Comparison of ENCODE assay signal across 8 mouse cellular contexts in genomic region chr3:27782056-27782765, GRCm38 (mm10).
A peak's percentile ranks its signal among the peaks of the same experiment; 100 is the strongest.
DNase-seq lines count a peak whose midpoint lies in the region; ATAC-seq and TF ChIP-seq lines count a peak whose summit lies in the region.

No protein-coding gene starts in this region.

- no peak for TF ChIP-seq CTCF in left cerebral cortex, adult 2 months (IDR thresholded peaks at IDR 0.05)

- no peak for DNase-seq in kidney, postnatal 4 days
- DNase-seq in left cerebral cortex, adult 2 months (ENCODE audit: extremely low spot score in 1 of 2, low spot score in 2 of 2) = peak in 1 of 2 experiments; percentile 39
- no peak for DNase-seq in c-Kit-positive CD71-positive TER-119-positive erythroid progenitor cells, embryonic 14.5 days (ENCODE audit: low spot score)
- DNase-seq in gastrocnemius, postnatal 36 days = no peak
- DNase-seq in lung, postnatal 10 days = no peak

- H3K4me1 ChIP-seq in kidney, embryonic 15.5 days = peaks cover 6% of the 10 kb centered on the region; the same call in 1 of the 2 replicates
- peaks cover 43% of the 10 kb centered on the region for H3K4me1 ChIP-seq in forebrain, embryonic 12.5 days
- peaks cover 31% of the 10 kb centered on the region for H3K4me1 ChIP-seq in neural tube, embryonic 15.5 days

- no peak overlapping the region for H3K9ac ChIP-seq in kidney, embryonic 15.5 days
- H3K9ac ChIP-seq in forebrain, embryonic 12.5 days = no peak overlapping the region
- no peak overlapping the region for H3K9ac ChIP-seq in neural tube, embryonic 15.5 days (replicated peaks)

- H3K27me3 ChIP-seq in kidney, embryonic 15.5 days = no peaks in the 10 kb centered on the region
- no peaks in the 10 kb centered on the region for H3K27me3 ChIP-seq in forebrain, embryonic 12.5 days
- no peaks in the 10 kb centered on the region for H3K27me3 ChIP-seq in neural tube, embryonic 15.5 days (replicated peaks)

- peak overlapping the region; percentile 27; the same call in 1 of the 2 replicates for H3K4me2 ChIP-seq in kidney, embryonic 15.5 days
- H3K4me2 ChIP-seq in forebrain, embryonic 12.5 days = peak overlapping the region; percentile 36
- peak overlapping the region; percentile 26 for H3K4me2 ChIP-seq in neural tube, embryonic 15.5 days

- intact Hi-C loops in left cerebral cortex, adult 2 months (cut with DNase I) = no loop called here
- intact Hi-C loops in gastrocnemius, postnatal 36 days (cut with DNase I) = no loop called here

- no peak overlapping the region for H3K4me3 ChIP-seq in kidney, embryonic 15.5 days (replicated peaks)
- no peak overlapping the region for H3K4me3 ChIP-seq in forebrain, embryonic 12.5 days (replicated peaks)
- H3K4me3 ChIP-seq in left cerebral cortex, adult 2 months = no peak overlapping the region
- H3K4me3 ChIP-seq in neural tube, embryonic 15.5 days (replicated peaks) = no peak overlapping the region

- no peaks in the 10 kb centered on the region for H3K36me3 ChIP-seq in kidney, embryonic 15.5 days
- no peaks in the 10 kb centered on the region for H3K36me3 ChIP-seq in forebrain, embryonic 12.5 days (replicated peaks)
- no peaks in the 10 kb centered on the region for H3K36me3 ChIP-seq in neural tube, embryonic 15.5 days

- H3K27ac ChIP-seq in kidney, embryonic 15.5 days = no peak overlapping the region
- H3K27ac ChIP-seq in forebrain, embryonic 12.5 days = peak overlapping the region; percentile 36; the same call in 1 of the 2 replicates
- H3K27ac ChIP-seq in left cerebral cortex, adult 2 months = peak overlapping the region; percentile 78
- peak overlapping the region; percentile 52 for H3K27ac ChIP-seq in neural tube, embryonic 15.5 days (replicated peaks)

- no peaks in the 10 kb centered on the region for H3K9me3 ChIP-seq in kidney, embryonic 15.5 days (replicated peaks)
- H3K9me3 ChIP-seq in forebrain, embryonic 12.5 days = no peaks in the 10 kb centered on the region
- H3K9me3 ChIP-seq in neural tube, embryonic 15.5 days (replicated peaks) = no peaks in the 10 kb centered on the region

- ATAC-seq in kidney, embryonic 15.5 days (replicated peaks; ENCODE audit: low FRiP score) = peak; percentile 60; the same call in 1 of the 2 replicates
- peak; percentile 60 for ATAC-seq in forebrain, embryonic 12.5 days (ENCODE audit: low FRiP score)
- ATAC-seq in neural tube, embryonic 15.5 days (ENCODE audit: low FRiP score) = peak; percentile 62; the same call in 1 of the 2 replicates

- WGBS in kidney, embryonic 15.5 days = 42% methylated on average over 19 of the region's 19 CpGs
- WGBS in forebrain, embryonic 12.5 days = 17% methylated on average over 19 of the region's 19 CpGs
- 34% methylated on average over 19 of the region's 19 CpGs for WGBS in neural tube, embryonic 15.5 days
